Mouse (Mus musculus) lung, embryonic 15.5 days (tissue): ENCODE data around the gene Trp53inp2. TPM values are rescaled to one million over a fixed set of nuclear protein-coding genes. Genes with fewer than 3 reads are reported as not detected.

Source experiments
- ATAC-seq: fragments of 200-750 bp; cut with Nextera tagmentation; 2 replicates; pipeline ENCODE4 v1.8.0; 2017; ENCODE audit warnings: moderate number of reproducible peaks, borderline replicate concordance; ENCODE audit not compliant: low FRiP score, low TSS enrichment; ENCODE audit errors: extremely low read depth
- H3K27ac ChIP-seq: fragments of 300-500 bp; sonication (generic); 2 replicates; pipeline ENCODE4 v1.5.1; 2015; ENCODE audit warnings: moderate library complexity, mild to moderate bottlenecking, inconsistent platforms
- H3K27me3 ChIP-seq: fragments of 300-500 bp; sonication (generic); 2 replicates; pipeline ENCODE4 v1.6.1; 2015; ENCODE audit warnings: inconsistent platforms
- H3K36me3 ChIP-seq: fragments of 300-500 bp; sonication (generic); 2 replicates; pipeline ENCODE4 v1.6.1; 2015; ENCODE audit warnings: inconsistent platforms
- H3K4me1 ChIP-seq: fragments of 300-500 bp; sonication (generic); 2 replicates; pipeline ENCODE4 v1.6.1; 2015; ENCODE audit warnings: inconsistent platforms
- H3K4me2 ChIP-seq: fragments of 300-500 bp; sonication (generic); 2 replicates; pipeline ENCODE4 v1.6.1; 2015; ENCODE audit warnings: inconsistent platforms, mild to moderate bottlenecking, moderate library complexity
- H3K4me3 ChIP-seq: fragments of 300-500 bp; sonication (generic); 2 replicates; pipeline ENCODE4 v1.5.1; 2015; ENCODE audit warnings: mild to moderate bottlenecking, inconsistent platforms
- H3K9ac ChIP-seq: fragments of 300-500 bp; sonication (generic); 2 replicates; pipeline ENCODE4 v1.6.1; 2015; ENCODE audit warnings: inconsistent platforms
- H3K9me3 ChIP-seq: fragments of 300-500 bp; sonication (generic); 2 replicates; pipeline ENCODE4 v1.6.1; 2016; ENCODE audit warnings: inconsistent platforms
- WGBS: fragments of 180-500 bp; shearing (Covaris S2); methylation state at CpG from one replicate; pipeline ENCODE4 v1.1.7; 2015; 5-methylcytosine and 5-hydroxymethylcytosine counted together
- polyA plus RNA-seq: library from polyadenylated mRNA; unstranded; fragments of >200 nt; fragmentation: Nextera tagmentation; extraction: Ambion mirVana; gene quantifications from 2 replicates; pipeline ENCODE4 v1.2.1, GENCODE M21; 2015

Trp53inp2 gene
- polyA plus RNA-seq, 1 experiment from 2014 or later = 19.7 TPM

DNA sequence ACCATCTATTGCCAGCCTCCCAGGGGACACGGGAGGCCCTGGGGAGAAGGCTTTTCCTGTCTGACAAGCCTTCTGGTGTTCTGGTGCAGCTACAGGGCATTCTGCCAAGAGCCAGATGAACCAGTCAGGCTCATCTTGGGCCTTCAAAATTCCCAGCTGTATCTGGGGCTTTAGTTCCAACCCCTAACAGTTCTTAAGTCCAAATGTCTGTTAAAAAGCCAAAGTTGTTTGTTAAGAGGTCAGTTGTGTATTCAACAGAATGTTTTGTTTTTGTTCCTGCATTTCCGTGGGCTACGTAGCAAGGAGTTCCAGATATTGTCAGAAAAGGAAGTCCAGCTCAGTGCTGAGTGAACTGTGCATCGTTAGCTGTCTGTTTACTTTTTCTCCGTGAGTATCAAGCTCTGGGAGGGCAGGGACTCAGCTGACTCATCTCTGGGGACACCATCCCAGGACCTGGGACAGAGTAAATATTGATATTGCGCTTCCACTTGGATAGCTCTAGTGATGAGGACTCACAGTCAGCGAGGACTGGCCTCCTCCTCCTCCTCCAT, 11.5 kb upstream of the Trp53inp2 start:
- H3K4me3 ChIP-seq = no peak overlapping the region
- peak; percentile 76; the same call in 1 of the 2 replicates for ATAC-seq
- no peaks in the 10 kb centered on the region for H3K9me3 ChIP-seq
- 15% methylated on average over 7 of the region's 7 CpGs for WGBS
- peak overlapping the region; percentile 12; the same call in 1 of the 2 replicates for H3K4me2 ChIP-seq
- H3K36me3 ChIP-seq = no peaks in the 10 kb centered on the region
- H3K27ac ChIP-seq = peak overlapping the region; percentile 65
- peaks cover 11% of the 10 kb centered on the region for H3K4me1 ChIP-seq
- no peak overlapping the region for H3K9ac ChIP-seq
- no peaks in the 10 kb centered on the region for H3K27me3 ChIP-seq

DNA sequence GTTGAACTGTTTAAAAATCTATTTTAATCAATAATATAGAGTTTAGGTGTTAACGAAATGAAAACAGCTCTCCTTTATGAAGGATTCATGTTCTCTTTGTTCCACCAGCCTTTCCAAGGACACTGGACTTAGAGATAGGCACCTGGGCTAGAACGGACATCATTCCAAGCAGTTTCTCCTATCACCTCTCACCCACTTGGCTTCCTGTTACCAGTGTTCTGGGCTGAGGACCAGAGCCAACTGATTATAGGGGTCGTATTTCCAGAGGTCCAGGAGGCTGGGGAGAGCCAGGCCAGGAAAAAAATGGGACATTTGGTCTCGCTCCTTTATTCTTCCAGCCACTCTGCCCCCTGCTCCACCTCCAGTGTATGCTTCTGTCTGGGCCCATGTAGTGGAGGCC, 8.4 kb upstream of the Trp53inp2 start:
- Histone ChIP-seq H3K4me1 (peaks cover 11% of the 10 kb centered on the region), H3K9me3 (no peaks in the 10 kb centered on the region), H3K27me3 (no peaks in the 10 kb centered on the region), H3K9ac (no peak overlapping the region), H3K4me2 (no peak overlapping the region), H3K36me3 (no peaks in the 10 kb centered on the region), H3K27ac (no peak overlapping the region), H3K4me3 (no peak overlapping the region)
- 47% methylated on average over 4 of the region's 4 CpGs for WGBS
- no peak for ATAC-seq

DNA sequence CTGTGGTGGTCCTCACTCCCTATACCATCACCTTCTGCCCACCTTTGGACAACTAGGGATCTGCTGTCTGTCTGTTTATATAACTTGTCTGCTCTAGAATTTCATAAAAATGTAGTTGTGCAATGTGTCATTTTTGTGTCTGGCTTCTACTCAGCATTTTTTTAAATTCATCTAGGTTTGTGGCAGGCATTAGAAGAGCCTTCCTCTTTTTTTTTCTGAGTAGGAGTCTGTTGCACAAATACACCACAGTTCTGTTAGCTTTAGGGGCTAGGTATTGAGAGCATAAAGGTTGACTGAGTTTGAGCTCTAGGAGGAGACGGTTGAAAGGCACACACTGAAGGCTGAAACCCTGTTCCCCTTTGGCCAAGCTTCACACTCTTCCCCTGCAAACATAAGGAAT, 7.6 kb upstream of the Trp53inp2 start:
- Histone ChIP-seq H3K4me2 (no peak overlapping the region), H3K4me1 (peaks cover 11% of the 10 kb centered on the region), H3K36me3 (no peaks in the 10 kb centered on the region), H3K9me3 (no peaks in the 10 kb centered on the region), H3K27ac (no peak overlapping the region), H3K4me3 (no peak overlapping the region), H3K9ac (no peak overlapping the region), H3K27me3 (no peaks in the 10 kb centered on the region)
- no peak for ATAC-seq
- WGBS = 49% methylated on average over 1 of the region's 1 CpGs

DNA sequence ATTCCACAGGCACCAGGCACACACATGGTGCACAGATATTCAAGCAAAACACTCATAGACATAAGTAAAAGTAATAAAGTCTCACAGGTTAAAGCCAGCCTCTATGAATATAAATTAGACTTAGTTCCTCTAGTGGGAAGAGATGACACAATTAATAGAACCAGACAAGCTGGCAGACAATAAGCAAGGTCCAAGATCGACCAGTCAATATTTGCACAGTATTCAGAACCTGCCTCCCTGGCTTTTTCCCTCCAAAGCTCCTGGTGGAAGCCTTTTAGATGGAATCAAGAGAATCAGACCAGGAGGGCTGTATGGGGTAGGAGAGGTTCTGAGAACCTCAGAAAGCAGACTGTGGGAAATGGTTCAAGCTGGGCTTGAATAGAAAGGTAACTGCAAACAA, 7.0 kb upstream of the Trp53inp2 start:
- no peak overlapping the region for H3K27ac ChIP-seq
- peaks cover 11% of the 10 kb centered on the region for H3K4me1 ChIP-seq
- H3K4me3 ChIP-seq = no peak overlapping the region
- H3K9ac ChIP-seq = no peak overlapping the region
- no peak overlapping the region for H3K4me2 ChIP-seq
- no peak for ATAC-seq
- no peaks in the 10 kb centered on the region for H3K36me3 ChIP-seq
- WGBS = 31% methylated on average over 1 of the region's 1 CpGs
- H3K27me3 ChIP-seq = 0 out of 2 replicates have a peak, but pooled peaks cover under 1% of the 10 kb centered on the region
- H3K9me3 ChIP-seq = no peaks in the 10 kb centered on the region

DNA sequence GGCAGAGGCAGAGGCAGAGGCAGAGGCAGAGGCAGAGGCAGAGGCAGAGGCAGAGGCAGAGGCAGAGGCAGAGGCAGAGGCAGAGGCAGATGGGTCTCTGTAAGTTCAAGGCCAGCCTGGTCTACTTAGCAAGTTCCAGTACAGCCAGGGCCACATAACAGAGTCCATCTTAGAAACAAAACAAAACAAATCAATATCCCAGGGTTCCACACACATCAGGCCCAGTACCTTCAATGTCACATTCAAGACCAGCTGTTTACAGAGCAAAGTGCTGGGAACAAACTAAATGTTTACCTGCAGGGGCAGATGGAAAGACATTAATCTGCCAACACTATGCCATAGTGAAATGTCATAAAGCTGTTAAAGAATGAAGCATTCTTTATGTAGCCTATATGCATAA, 6.3 kb upstream of the Trp53inp2 start:
- Histone ChIP-seq H3K4me3 (no peak overlapping the region), H3K4me1 (peaks cover 7% of the 10 kb centered on the region), H3K9ac (no peak overlapping the region), H3K4me2 (no peak overlapping the region), H3K27me3 (0 out of 2 replicates have a peak, but pooled peaks cover 6% of the 10 kb centered on the region), H3K9me3 (no peaks in the 10 kb centered on the region), H3K27ac (no peak overlapping the region), H3K36me3 (no peaks in the 10 kb centered on the region)
- no peak for ATAC-seq

DNA sequence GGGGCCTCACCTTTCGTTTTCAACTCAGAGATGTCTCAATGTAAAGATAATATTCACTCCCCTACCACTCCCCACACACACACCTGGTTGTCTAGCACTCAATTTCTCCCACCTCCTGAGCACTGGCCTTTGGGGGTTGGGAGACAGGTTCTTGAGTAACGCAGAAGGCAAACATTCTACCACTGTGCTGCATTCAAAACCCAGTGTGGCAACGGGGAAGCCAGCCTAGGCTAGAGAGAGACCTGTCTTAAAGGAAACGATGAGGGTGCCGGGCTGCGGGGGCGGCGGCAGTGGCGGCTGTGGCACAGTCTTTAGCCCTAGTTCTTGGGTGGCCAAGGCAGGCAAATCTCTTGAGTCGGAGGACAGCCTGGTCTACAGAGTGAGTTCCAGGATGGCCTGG, 4.7 kb upstream of the Trp53inp2 start:
- H3K4me3 ChIP-seq = no peak overlapping the region
- WGBS = 69% methylated on average over 10 of the region's 10 CpGs

DNA sequence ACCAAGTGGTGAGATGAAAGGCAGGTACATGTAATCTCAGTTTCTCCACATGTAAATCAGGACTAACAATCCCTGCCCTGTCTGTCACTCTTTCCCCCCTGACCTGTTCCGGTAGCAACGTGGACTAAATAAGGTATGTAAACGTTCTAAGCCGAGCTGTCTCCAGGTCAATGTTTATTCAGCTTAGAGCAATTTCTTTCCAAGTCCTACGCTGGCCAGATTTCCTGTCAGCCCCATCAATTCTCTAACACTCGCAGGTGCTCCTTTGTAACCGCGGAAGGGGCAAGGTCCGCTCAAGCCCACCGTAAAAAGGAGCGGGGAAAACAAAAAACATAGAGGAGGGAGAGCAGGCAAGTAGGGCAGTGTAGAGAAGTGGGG, 190 bp downstream of the Trp53inp2 start:
- ATAC-seq = no peak
- Histone ChIP-seq H3K36me3 (no peaks in the 10 kb centered on the region), H3K9me3 (no peaks in the 10 kb centered on the region), H3K4me2 (peak overlapping the region; percentile 90), H3K9ac (peak overlapping the region; percentile 79), H3K4me1 (peaks cover 19% of the 10 kb centered on the region), H3K4me3 (peak overlapping the region; percentile 72), H3K27me3 (peaks cover 17% of the 10 kb centered on the region), H3K27ac (no peak overlapping the region)
- WGBS = under 1% methylated on average over 11 of the region's 11 CpGs

More for the DNA sequence above, 4.7 kb upstream of the Trp53inp2 start:
- Histone ChIP-seq H3K27ac (no peak overlapping the region), H3K4me2 (no peak overlapping the region), H3K9ac (no peak overlapping the region), H3K36me3 (no peaks in the 10 kb centered on the region), H3K27me3 (peaks cover 17% of the 10 kb centered on the region), H3K9me3 (no peaks in the 10 kb centered on the region), H3K4me1 (peaks cover 5% of the 10 kb centered on the region; the same call in 1 of the 2 replicates)
- ATAC-seq = no peak

DNA sequence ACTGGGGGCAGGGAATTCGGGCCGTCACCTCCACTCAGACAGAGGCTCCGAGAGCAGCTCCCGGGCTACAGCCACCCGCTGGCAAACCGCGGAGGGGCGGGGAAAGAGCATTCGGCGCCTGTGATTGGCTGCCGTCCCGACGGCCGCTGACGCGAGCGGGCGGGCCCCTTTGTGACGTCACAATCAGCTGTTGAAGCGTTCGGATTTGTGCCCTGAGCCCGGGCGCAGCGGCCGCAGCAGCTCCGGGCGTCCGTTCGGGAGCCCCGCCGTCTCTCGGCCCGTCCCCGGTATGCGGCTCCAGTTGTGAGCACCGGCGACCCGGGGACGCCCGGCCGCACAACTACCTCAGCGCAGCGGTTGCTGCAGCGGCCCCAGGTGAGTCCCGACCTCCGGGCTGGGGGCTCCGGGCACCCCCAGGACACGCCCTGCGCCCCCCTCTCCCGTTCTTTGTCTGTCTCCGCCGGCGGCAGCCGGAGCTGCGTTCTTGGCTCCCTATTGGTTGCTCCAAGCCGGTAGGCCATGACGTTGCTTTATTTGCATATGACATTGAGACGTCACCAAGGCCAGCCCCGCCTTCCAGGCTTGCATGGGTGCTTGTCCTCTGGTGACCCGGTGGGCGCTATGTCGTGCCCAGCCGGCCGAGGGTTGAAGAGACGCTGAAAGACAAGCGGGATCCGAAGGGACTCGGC, 928 bp downstream of the Trp53inp2 start:
- under 1% methylated on average over 62 of the region's 68 CpGs for WGBS
- Histone ChIP-seq H3K27ac (peak overlapping the region; percentile 94), H3K4me3 (peak overlapping the region; percentile 72), H3K4me1 (peaks cover 19% of the 10 kb centered on the region), H3K4me2 (peak overlapping the region; percentile 90), H3K27me3 (peaks cover 17% of the 10 kb centered on the region), H3K9me3 (no peaks in the 10 kb centered on the region), H3K36me3 (no peaks in the 10 kb centered on the region), H3K9ac (peak overlapping the region; percentile 79)
- ATAC-seq = peak; percentile 92

DNA sequence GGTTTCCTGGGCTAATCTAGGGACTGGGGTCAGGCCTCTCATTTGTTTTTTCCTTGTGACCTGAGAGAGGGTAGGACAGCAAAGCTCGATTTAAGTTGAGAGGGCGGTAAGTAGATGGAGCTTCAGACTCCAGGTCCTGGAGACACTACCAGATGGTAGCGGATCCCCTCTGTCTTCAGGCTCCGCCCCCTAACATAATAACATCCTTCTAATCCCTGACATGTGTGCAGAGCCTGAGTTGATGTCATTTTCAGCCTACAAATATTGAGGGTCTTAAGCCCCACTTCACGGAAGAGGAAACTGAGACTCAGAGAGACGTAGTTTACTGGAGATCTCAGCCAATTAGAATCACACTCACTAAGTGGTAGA, 1.5 kb downstream of the Trp53inp2 start:
- Histone ChIP-seq H3K4me1 (peaks cover 19% of the 10 kb centered on the region), H3K9me3 (no peaks in the 10 kb centered on the region), H3K4me2 (peak overlapping the region; percentile 90), H3K36me3 (no peaks in the 10 kb centered on the region), H3K4me3 (peak overlapping the region; percentile 72), H3K9ac (peak overlapping the region; percentile 79), H3K27ac (peak overlapping the region; percentile 94), H3K27me3 (peaks cover 17% of the 10 kb centered on the region)
- peak; percentile 9; the same call in 1 of the 2 replicates for ATAC-seq
- WGBS = 21% methylated on average over 6 of the region's 6 CpGs

DNA sequence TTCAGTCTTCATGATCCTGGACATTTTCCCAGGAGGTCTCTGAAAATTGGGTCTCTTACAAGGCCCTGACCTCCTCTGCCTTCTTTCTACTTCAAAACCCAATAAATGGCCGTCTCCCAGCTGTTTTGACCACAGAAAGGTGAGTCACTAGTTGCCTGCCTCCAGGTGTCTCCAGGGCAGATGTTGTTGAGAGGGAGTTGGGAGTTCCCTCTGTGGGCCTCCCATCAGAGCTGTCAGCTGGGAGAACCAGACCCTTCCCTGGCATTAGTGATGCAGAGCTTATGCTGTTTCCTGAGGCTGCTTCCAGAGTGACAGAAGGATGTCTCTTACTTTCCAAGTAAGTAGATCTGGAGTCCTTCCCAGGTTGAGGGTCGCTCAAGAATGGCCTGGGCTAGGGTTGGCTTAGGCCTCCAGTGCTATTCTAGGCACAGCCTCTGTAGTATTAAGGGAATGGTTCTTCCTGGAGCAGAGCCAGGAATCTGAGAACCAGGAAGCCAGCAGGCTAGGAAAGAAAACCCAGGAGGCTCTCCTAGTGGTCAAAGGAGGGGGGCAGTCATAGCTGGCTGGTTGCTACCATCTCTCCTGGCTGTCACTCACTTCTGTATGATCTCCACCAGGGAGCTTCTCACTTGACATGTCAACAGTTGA, 2.1 kb downstream of the Trp53inp2 start:
- Histone ChIP-seq H3K27ac (0 out of 2 replicates have a peak overlapping the region, but pooled peaks have one; percentile 94), H3K9ac (peak overlapping the region; percentile 79; the same call in 1 of the 2 replicates), H3K27me3 (peaks cover 17% of the 10 kb centered on the region), H3K4me3 (peak overlapping the region; percentile 72), H3K36me3 (no peaks in the 10 kb centered on the region), H3K9me3 (no peaks in the 10 kb centered on the region), H3K4me1 (peaks cover 19% of the 10 kb centered on the region), H3K4me2 (peak overlapping the region; percentile 90)
- no peak for ATAC-seq
- 64% methylated on average over 2 of the region's 2 CpGs for WGBS

DNA sequence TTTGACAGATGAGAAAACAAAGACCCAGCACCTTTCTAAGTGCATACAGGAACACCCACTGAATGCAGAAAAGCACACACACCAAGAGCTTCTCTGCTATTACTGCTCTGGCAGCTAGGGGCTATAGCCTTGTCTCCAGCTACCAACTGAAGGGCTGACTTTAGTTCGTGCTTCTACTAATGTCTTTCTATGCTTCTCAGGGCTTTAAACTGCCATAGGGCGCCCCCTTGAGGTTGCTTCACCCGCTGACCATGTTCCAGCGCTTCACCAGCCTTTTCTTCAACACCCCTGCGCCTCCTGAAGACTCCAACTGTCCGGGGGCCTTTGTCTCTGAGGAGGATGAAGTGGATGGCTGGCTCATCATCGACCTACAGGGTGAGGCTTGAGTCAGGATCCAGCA, 4.2 kb downstream of the Trp53inp2 start:
- no peaks in the 10 kb centered on the region for H3K9me3 ChIP-seq
- H3K27me3 ChIP-seq = peaks cover 8% of the 10 kb centered on the region
- peaks cover 13% of the 10 kb centered on the region for H3K36me3 ChIP-seq
- WGBS = 19% methylated on average over 7 of the region's 7 CpGs
- H3K27ac ChIP-seq = no peak overlapping the region
- H3K4me1 ChIP-seq = peaks cover 19% of the 10 kb centered on the region
- H3K4me2 ChIP-seq = no peak overlapping the region
- no peak overlapping the region for H3K4me3 ChIP-seq
- no peak for ATAC-seq
- H3K9ac ChIP-seq = no peak overlapping the region
